Mouse (Mus musculus): Measurements from ENCODE around the gene Hist1h2af. TPM values are rescaled to one million over a fixed set of nuclear protein-coding genes. Genes with fewer than 3 reads are reported as not detected.
"Not testable (repeated sequence)": the region's sequence is repeated elsewhere in the genome, so short reads cannot be mapped to it uniquely, and the experiment has no call there.

The Hist1h2af gene
- total RNA-seq, 2 experiments from 2014 or later: 2,453 TPM; not detected in 1

DNA sequence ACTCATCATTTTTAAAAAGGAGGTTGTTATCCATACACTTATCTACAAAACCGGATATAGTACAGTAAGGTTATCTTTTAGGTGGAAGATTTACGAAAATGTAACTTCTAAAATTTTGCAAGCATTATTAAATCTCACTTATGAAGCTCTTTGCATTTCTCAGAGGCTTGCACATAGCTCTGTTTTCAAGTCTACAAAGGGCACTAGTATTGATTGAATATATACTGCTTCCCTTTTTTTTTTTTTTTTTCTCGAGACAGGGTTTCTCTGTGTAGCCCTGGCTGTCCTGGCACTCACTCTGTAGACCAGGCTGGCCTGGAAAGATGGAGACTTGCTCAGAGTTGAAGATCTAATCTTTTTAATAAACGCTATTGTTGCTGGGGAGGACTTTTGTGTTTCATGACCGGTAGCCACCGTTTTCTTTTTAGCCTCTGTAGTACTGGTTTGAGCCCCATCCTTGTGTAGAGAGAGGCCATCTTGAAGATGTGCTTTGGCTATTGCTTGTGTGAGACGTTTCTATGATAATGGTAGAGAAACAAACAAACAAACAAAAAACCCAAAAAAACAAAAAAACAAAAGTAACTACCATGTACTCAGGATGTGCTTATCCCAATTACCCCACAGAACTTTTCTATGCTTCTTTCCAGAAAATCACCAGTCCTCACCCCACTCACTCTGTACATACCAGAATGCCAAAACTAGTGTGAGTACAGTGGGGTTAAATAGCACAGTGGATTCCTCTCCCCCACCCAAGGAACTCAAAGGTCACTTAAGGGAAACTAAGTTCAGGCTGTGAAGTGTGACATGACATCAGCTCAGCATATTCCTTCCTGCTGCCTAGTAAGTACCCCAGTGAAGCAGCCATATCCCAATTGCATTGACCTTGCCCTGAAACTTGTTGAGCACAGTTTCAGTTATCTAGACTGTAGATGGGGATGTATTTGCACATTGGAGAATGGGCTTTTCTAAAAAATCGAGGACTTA lies 18.5 kb downstream of the Hist1h2af start:
- ATAC-seq (replicated peaks; ENCODE audit: poor library complexity, severe bottlenecking): no peak

DNA sequence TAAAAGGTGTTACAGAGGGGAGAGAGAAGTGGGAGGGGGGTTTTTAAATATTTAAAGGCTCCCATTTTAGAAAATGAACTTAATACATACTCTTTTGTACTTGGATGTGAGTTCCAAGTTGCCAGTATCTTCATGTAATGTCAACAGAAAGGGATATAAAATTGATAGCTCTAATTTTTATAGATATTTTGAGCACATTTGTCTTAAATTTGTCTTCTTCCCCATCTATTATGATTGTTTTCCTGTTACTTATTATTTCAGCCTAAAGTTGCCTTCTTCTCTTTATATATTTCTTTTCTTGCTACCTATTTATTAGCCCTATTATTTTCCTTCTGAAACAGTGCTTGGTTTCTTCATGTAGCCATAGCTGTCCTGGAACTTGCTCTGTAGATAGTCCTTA lies 19.3 kb downstream of the Hist1h2af start, which contains the start of gene Hist1h1d:
Hist1h1d (plus strand) TSS at position 301 of the 400 bp plus-strand sequence.
- no peak for ATAC-seq (replicated peaks; ENCODE audit: poor library complexity, severe bottlenecking)

- ATAC-seq (replicated peaks; ENCODE audit: poor library complexity, severe bottlenecking): no peak
Observed at GRCm38 (mm10) chr13:23554393-23554792, 20.7 kb downstream of the Hist1h2af start.

GRCm38 (mm10) chr13:23554925-23555838 lies 21.5 kb downstream of the Hist1h2af start:
- peak; percentile 64 for ATAC-seq (replicated peaks; ENCODE audit: poor library complexity, severe bottlenecking)

DNA sequence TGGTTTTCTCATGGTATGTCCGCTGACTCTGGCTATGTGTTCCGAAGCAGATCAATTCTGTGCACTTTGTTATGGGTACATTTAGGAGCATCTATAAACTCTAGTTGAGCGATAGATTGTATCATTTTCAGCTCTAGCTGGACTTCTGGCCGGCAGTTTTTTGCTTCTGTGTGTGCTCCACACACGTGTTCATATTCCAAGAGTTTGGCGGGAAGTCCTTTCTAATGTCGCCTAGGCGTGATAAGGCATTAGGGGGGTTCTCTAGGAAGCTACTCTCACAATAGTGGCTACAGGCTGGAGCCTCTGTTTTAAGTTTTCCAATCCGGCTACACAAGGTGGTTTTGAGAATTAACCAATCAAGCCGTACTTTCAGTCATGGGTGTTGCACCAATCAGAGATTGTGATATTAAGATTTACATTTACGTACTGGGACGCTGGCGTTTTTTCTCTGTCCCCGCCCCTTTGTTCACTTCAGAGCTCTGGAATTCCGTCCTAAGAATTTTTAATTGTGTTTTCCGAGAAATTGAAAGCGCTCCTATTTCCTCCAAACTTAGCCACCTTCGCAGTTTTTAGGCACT lies 22.2 kb downstream of the Hist1h2af start:
- ATAC-seq (replicated peaks; ENCODE audit: poor library complexity, severe bottlenecking): peak; percentile 59

DNA sequence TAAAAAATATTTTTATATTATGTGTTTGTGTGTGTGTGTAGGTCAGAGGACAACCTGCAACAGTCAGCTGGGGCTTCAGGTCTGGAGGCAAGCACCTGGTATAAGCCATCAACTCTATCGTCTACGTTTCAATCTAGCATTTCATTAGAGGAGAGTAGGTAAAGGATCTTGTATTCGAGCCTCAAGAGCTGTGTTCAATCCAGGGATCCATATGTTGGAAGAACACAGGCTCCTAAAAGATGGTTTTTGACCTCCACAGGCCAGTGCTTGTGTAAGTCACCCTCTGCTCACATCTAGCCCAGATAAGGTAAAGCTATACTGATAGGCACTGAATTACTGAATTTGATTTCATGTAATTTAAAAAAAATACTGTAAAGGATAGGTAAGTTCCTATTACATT lies 23.2 kb downstream of the Hist1h2af start:
- no peak for ATAC-seq (replicated peaks; ENCODE audit: poor library complexity, severe bottlenecking)

- ATAC-seq (replicated peaks; ENCODE audit: poor library complexity, severe bottlenecking): not testable (repeated sequence)
Observed at GRCm38 (mm10) chr13:23560699-23561098, 27.0 kb downstream of the Hist1h2af start.

DNA sequence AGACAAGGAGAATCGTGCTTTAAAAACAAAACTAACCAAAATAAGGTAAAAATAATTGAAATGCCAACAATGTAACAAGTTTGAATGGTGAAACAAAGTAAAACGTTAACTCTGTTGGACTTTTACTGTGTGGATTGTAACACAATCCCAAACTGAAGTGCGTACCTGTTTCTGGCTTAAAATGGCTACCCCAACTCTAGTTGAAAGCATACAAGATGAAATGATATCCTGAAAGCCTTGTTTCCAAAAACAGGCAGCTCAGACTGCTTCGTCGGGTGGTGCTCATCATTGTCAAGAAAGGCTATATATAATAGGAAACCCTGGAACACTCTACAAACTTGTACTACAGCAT lies 27.8 kb downstream of the Hist1h2af start:
- ATAC-seq (replicated peaks; ENCODE audit: poor library complexity, severe bottlenecking): not testable (repeated sequence)

DNA sequence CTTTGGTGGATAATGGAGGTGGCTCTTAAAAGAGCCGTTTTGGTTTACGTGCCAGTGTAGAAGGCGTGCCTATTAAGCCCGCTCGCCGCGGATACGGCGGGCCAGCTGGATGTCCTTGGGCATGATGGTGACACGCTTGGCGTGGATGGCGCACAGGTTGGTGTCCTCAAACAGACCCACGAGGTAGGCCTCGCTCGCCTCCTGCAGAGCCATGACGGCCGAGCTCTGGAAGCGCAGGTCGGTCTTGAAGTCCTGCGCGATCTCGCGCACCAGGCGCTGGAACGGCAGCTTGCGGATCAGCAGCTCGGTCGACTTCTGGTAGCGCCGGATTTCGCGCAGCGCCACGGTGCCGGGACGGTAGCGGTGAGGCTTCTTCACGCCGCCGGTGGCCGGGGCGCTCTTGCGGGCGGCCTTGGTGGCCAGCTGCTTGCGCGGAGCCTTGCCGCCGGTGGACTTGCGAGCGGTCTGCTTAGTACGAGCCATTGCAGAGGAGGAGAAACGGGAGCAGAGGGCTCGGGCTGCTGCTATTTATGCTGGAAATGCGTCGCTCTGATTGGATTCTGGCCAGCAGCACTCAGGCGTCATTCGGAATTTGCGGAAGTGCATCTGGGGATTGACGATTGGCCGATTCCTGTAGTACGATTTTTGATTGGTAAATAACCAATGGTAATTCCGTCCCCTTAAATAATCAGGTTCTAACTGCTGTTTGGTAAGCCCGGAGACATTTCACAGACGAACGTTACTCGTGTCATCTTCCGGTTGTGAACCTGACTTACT lies 28.4 kb downstream of the Hist1h2af start, which contains the start of gene Hist1h3e:
Hist1h3e (minus strand) TSS at position 487 of the 777 bp plus-strand sequence.
- ATAC-seq (replicated peaks; ENCODE audit: poor library complexity, severe bottlenecking): peak; percentile 92

GRCm38 (mm10) chr13:23562699-23563462 lies 29.2 kb downstream of the Hist1h2af start:
- ATAC-seq (replicated peaks; ENCODE audit: poor library complexity, severe bottlenecking): peak; percentile 57

DNA sequence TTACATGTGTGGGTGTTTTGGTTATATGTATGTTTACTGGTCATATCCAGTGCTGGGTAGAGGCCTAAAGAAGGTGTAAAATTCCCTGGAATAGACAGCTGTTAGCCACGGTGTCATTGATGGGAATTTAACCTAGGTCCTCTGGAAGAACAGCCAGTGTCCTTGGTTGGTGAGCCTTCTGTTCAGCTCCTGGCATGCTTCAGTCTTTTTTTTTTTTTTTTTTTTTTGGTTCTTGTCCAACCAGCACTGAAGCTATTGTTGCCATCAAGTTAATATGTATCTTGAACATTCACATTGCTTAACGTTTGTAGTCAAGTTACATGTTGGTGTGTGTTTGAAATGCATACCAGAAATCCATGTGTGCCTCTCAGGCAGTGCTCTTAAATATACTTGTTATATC lies 30.8 kb downstream of the Hist1h2af start:
- no peak for ATAC-seq (replicated peaks; ENCODE audit: poor library complexity, severe bottlenecking)

GRCm38 (mm10) chr13:23570261-23571021 lies 36.7 kb downstream of the Hist1h2af start:
- 0 out of 2 replicates have a peak, but pooled peaks have one; percentile 1 for ATAC-seq (replicated peaks; ENCODE audit: poor library complexity, severe bottlenecking)

- peak; percentile 71 for ATAC-seq (replicated peaks; ENCODE audit: poor library complexity, severe bottlenecking)
Observed at GRCm38 (mm10) chr13:23571022-23571503, 37.4 kb downstream of the Hist1h2af start, which contains the start of the genes Hist1h2ae and Hist1h2bg. Hist1h2ae (minus strand) TSS chr13:23571220. Hist1h2bg (plus strand) TSS chr13:23571396.

DNA sequence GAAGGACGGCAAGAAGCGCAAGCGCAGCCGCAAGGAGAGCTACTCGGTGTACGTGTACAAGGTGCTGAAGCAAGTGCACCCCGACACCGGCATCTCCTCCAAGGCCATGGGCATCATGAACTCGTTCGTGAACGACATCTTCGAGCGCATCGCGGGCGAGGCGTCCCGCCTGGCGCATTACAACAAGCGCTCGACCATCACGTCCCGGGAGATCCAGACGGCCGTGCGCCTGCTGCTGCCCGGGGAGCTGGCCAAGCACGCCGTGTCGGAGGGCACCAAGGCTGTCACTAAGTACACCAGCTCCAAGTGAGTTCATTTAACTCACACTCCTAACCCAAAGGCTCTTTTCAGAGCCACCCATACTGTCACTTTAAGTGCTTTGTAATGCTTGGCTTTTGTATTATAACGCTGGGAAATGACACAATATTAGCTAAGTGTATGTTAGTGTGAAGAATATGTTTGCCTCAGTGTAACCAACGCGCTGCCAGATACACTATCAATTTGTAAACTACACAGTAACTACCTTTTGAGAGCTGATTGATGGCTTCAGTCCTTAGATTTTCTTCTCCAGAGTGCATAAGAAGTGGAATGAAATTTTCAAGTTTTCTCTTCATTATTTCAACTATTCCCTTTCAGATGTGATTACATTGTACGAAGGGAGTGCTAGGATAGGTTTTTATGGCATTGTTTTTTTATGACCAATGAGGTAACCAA lies 38.0 kb downstream of the Hist1h2af start:
- ATAC-seq (replicated peaks; ENCODE audit: poor library complexity, severe bottlenecking): peak; percentile 13; the same call in 1 of the 2 replicates

DNA sequence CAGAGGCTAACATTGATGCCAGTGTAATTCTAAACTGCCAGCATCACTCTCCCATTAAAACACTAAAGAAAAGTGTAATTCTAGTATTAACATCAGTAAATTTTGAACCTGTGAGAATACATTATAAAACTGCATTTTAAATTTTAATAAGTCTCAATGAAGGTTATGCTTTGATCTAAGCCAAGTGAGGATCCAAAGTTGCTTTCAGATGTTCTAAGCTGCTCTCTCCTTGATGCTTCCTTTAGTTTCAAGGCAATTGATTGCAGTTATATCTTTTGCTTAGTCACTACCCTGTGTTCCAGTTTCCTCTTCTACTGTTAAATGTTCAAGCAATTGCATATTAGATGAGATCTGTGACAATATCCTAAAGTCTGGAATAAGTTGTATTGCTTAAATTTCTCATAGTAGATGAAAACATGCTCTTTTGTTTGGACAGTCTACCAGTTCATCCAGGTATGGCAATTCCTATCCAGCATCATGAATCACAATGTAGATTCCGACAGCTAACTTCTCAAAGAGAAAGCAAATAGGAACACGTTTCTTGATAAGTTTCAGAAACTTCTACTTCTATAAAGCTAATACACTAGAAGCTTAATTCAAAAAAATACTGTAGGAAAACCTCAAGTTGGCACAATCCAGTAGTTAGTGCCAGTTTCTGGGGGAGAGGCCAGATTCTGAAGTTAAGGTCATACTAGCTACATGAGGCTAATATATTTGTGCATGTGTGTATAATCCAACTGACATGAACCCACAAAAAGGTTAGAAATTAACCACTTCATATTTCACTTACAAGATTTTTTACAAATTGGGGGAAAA lies 38.7 kb downstream of the Hist1h2af start:
- ATAC-seq (replicated peaks; ENCODE audit: poor library complexity, severe bottlenecking): no peak

All from granulocyte monocyte progenitor cell, adult 5-6 weeks (primary cell).